Mouse (Mus musculus) heart, adult 9 months (tissue): ENCODE results near the gene Rad9b.

ENCODE experiments used
- DNase-seq, 2 experiments: peaks; one replicate each; pipeline ENCODE4 v3.0.0; 2022; ENCODE audit warnings: low spot score in 2 of 2

Gene Rad9b

DNA sequence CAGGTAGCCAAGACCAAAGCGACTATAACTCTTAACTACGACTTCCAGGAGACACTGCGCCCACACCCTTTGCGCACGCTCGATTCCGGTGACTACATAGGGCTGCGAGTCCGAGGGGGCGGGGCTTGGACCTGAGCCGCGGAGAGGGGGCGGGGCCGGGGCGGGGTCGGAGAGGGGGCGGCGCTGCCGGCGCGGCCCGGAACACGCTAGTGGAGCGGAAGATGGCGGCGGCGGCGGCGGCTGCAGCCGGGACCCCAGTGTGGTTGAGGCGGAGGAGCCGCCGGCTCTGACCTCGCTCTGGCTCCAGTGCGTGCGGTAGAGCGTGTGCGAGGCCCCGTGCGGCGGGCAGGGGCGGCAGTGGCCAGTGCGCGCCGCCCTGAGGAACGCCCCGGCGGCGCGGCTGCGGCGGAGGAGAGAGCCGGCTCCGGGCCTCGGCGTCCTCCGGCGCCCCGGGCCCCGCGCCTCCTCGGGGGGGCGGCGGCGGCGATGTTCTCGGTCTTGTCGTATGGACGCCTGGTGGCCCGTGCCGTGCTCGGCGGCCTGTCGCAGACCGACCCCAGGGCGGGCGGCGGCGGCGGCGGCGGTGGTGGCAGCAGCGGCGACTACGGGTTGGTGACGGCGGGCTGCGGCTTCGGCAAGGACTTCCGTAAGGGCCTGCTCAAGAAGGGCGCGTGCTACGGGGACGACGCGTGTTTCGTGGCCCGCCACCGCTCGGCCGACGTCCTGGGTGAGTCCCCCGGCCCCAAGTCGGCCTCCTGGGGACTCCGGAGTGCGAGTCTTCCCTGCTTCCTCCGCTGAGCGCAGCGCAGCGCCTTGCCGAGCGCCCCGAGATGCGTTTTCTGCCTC is 69.6 kb downstream of the Rad9b start, which contains the start of gene Pptc7:
Gene Pptc7, plus strand, starts transcription at position 183 of the 846 bp plus-strand sequence.
- peak; percentile 86 to 88 for DNase-seq

DNA sequence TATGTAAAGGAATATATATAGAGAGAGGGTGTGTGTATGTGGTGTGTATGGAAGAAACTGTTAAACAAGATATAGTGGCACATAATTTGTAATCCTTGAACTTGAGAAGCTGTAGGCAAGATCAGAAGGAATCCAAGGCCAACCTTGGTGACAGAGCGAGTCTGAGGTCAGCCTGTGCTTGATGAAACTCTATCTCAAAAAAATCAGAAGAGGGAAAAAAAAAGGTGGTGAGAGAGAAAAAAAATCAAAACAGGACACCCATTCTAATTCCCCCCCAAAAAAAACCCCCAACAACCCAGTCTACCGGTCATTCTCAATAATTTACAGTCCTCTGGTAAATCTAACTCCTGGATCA is 70.2 kb downstream of the Rad9b start:
- no peak for DNase-seq

DNA sequence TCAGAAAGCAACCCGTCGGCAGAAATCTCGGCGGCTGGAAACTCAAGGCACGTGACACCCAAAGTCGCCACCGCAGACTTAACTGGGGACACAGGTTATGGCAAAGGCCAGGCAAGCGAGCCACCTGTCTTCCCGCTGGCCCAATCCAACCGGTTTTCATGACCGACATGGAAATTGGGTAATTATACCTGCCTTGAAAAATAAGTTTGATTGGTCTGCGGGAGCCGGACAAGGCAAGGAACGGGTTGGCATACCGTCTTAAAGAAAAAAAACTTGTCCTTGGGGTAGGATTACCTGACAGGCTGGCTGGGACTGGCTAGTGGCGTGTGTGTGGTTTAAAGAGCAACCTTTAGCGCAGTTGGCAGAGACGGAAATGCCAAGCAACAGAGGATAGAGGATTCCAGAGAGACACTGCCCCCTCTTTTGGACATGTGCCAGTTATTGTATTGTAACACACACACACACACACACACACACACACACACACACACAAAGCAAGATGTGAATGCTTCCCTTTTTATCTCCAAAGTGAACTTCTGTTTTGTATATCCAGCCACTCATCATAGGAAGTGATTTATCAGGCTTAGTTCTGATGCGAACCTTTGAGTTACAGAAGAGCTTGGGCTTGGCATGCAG is 73.1 kb downstream of the Rad9b start:
- DNase-seq: no peak

DNA sequence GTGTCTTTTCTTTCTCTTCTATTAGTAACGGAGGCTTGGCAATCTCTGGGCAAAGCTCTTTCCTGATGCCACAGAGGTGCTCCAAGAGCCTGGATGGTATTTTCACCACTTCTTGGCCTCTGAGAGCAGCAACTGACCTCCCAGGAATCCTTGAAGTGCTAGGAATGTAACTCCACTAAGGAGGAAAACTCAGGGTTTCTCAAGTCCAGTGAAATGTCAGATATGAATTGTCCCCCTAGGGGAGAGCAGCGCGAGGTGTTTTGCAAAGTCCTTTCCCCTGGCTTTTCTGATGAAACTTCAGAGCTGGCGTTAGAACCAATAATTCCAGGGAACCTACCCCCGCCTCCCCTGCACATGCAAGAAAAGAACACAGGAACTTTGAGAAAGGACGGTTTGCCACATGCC is 73.6 kb downstream of the Rad9b start:
- no peak for DNase-seq

DNA sequence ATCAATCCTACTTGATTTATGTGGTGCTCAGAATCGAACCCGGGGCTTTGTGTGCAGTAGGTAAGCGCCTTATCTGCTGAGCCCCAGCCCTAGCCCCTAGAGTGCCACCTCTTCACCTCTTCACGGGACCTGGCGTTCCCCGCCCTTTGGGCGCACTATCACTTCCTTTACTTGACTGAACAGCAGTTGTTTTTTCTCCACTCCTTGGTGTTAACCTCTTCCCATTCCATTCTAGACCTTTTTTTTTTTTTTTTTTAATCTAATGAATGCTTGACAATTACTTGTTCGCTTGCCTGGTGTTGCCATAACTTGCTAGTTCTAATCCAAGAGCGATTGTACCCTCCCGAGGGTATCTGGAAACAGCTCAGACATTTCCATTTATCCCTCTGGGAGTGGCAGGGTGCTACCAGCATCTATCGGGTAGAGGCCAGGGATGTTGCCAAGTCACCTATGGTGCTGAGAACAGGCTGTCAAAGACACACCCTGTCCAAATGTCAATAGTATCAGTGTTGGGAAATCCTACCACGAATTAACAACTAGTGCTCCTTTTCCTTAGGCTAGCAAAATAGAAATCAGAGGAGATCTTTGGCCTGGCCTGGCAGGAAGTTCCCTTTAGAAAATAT is 74.1 kb downstream of the Rad9b start:
- DNase-seq: no peak

DNA sequence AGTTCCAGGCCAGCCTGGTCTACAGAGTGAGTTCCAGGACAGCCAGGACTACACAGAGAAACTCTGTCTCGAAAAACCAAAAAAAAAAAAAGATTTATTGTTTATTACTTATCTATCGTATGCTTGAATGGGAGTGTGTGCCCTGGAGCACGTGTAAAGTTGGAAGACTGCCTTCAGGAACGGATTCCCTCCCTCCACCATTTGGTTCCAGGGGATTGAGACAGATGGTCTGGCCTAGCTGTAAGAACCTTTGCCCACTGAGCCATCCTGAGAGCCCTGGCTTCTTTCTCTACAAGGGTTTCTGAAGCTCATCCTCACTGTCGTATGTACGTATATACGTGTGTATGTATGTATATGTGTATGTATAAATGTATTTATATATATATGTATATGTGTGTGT is 75.1 kb downstream of the Rad9b start:
- no peak for DNase-seq

DNA sequence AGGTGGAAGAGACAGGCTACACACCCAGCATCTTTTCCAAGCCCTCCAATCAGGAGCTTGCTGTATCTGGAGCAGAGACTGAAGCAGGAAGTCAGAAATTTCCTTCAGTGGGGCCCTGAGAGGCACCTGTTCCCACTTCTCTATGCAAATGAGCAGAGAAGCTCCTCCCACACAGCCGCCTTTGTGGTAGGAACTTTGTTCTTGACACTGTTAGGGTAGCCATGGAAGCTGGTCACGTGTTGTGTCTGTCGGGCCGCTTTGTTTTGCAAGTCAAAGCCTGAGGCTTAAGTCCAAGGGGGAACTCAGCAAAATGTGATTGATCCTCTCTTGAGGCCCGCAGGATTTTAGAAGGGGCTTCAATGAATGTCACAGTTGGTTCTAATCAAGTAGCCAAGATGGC is 79.2 kb downstream of the Rad9b start:
- DNase-seq: no peak
